Mouse (Mus musculus) megakaryocyte, embryonic 14.5 days (primary cell): ENCODE measurements around the gene Nop16. TPM values are rescaled to one million over a fixed set of nuclear protein-coding genes. Genes with fewer than 3 reads are reported as not detected.
"Not testable (repeated sequence)": the region's sequence is repeated elsewhere in the genome, so short reads cannot be mapped to it uniquely, and the experiment has no call there.

Experiments used
- H3K27me3 ChIP-seq: replicated peaks from 2 replicates; pipeline ENCODE3; 2012; ENCODE audit warnings: inconsistent platforms
- H3K36me3 ChIP-seq: replicated peaks from 2 replicates; pipeline ENCODE3; 2012; ENCODE audit warnings: low read length, inconsistent platforms, mixed read lengths
- H3K4me1 ChIP-seq: 2 replicates; pipeline ENCODE4 v1.6.1; 2012; ENCODE audit warnings: inconsistent platforms
- H3K4me3 ChIP-seq: replicated peaks from 2 replicates; pipeline ENCODE3; 2012; ENCODE audit warnings: moderate library complexity, mild to moderate bottlenecking, inconsistent platforms
- H3K9me3 ChIP-seq: 2 replicates; pipeline ENCODE4 v1.6.1; 2012; ENCODE audit warnings: inconsistent platforms
- FLI1 ChIP-seq: IDR thresholded peaks from 2 replicates; pipeline ENCODE4 v1.6.1; 2012; ENCODE audit warnings: low read length, inconsistent platforms, mixed read lengths
- GATA1 ChIP-seq: IDR thresholded peaks from 3 replicates; pipeline ENCODE4 v1.6.1; 2012; ENCODE audit warnings: mixed read lengths, low read length, inconsistent platforms, borderline replicate concordance
- polyA plus RNA-seq: library from polyadenylated mRNA; stranded (reverse); fragments of >175 nt; gene quantifications from 2 replicates; pipeline ENCODE4 v1.2.3, GENCODE M21; 2012; ENCODE audit warnings: low replicate concordance; ENCODE audit not compliant: insufficient read depth

Gene Nop16
- 6.9 and 22.1 TPM in 2 replicates for polyA plus RNA-seq

DNA sequence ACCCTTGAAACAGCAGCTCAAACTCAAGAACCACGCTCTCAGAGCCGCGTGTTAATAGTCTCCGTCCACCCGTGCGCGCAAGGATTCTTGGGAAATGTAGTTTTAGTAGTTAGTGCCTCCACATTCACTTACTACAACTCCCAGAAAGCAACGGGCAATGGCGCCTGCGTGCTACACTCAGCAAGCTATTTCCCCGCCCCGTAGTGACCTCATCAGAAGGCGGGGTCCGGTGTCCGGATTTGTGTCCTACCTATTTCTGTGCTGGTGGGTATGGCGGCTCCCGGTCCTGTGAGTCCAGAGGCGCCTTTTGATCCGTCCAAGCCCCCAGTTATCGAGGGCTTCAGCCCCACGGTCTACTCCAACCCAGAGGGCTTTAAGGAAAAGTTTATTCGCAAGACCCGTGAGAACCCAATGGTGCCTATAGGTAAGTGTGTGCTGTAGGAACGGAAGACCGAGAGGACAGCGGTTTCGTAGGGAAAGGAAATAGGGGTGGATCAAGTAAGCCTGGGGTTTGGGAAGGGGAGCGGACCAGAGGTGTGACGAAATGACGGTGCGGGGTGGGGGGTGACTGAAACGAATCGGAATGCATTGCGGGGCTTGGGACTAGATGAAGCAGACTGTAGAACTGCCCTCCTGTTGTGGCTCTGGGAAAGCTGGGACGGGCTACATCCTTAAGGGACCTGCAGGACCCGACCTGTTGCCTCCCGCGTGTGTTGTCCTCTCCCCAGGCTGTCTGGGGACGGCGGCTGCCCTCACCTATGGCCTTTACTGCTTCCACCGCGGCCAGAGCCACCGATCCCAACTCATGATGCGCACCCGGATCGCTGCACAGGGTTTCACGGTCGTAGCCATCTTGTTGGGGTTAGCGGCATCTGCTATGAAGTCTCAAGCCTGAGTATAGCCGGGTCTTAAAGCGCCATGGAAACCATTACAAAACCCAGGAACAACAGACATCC lies at the start of gene Nop16, which contains the start of gene Higd2a:
TSS of gene Nop16 (minus strand) at position 95 of the 956 bp plus-strand sequence.
TSS of gene Higd2a (plus strand) at position 212 of the 956 bp plus-strand sequence.
- H3K36me3 ChIP-seq, result peaks cover 60% of the 10 kb centered on the region
- peaks cover 31% of the 10 kb centered on the region for H3K4me1 ChIP-seq
- no peaks in the 10 kb centered on the region for H3K9me3 ChIP-seq
- no peaks in the 10 kb centered on the region for H3K27me3 ChIP-seq
- TF ChIP-seq GATA1 (no peak), FLI1 (no peak)
- H3K4me3 ChIP-seq, result peak within 1 kb of the TSS; percentile 98

DNA sequence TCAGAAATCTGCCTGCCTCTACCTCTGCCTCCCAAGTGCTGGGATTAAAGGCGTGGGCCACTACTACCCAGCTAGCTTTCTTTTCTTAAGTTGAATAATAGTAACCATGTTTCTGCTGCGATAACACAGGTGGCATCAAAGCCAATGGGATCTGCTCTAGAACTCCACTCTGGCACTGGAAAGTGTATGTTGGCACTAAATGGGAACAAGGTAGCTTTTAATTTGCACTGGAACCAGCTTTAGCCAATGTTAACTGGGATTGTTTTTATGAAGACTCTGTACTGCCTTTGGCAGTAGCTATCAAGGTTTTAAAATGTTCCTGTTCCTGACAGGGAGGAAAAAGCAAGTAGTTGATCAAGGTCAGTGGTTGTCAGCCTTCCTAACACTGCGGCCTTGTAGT lies 45.1 kb upstream of the Nop16 start:
- no peaks in the 10 kb centered on the region for H3K9me3 ChIP-seq
- TF ChIP-seq GATA1, result no peak
- TF ChIP-seq FLI1, result no peak
- peaks cover 43% of the 10 kb centered on the region for H3K36me3 ChIP-seq
- no peaks in the 10 kb centered on the region for H3K27me3 ChIP-seq
- H3K4me3 ChIP-seq, result no peak overlapping the region
- peaks cover 4% of the 10 kb centered on the region for H3K4me1 ChIP-seq

DNA sequence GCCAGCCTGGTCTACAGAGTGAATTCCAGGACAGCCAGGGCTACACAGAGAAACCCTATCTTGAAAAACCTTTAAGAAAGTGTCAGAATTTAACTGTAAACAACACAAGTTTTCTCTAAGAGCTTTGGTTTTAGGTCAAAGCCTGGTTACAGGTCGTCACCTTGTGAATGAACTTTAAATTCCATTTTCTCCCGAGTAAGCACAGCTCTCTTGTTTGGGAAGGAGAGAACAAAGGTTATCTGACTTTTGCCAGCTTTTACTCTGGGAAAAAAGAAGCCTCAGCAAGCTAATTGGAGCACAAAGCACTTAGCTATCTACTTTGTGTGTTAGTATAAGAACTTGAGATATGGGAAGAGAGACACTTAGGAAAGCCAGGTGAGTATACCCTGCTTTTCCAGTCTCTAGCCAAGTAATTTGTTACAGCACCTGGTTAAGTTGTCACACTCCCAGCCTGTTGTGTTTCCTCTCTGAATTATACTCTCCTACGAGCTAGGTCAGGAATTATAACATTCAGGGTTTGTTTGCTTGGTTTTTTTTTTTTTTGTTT lies 42.9 kb upstream of the Nop16 start:
- Histone ChIP-seq H3K4me1 (peaks cover 16% of the 10 kb centered on the region), H3K36me3 (peaks cover 29% of the 10 kb centered on the region), H3K27me3 (no peaks in the 10 kb centered on the region), H3K9me3 (no peaks in the 10 kb centered on the region), H3K4me3 (no peak overlapping the region)
- no peak for TF ChIP-seq FLI1
- TF ChIP-seq GATA1, result no peak

DNA sequence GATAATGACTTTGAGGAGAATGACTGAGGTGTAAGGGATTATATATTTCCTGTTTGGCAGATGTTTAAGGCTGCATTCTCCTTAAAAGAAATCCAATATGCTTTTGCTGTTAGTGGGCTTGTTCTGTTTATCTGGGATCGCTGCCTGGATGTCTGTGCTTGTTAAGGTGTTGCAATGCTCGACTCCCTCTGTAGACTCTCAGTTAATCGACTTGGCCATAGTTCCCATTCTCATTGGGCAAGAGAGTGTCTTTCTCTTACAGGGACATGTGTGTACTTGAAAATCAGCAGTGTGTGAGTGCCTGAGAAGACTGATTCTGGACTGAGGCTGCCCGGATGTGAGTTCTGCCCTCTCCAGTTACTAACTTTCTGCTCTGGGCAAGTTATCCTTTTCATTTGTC lies 39.2 kb upstream of the Nop16 start:
- TF ChIP-seq FLI1, result no peak
- no peak for TF ChIP-seq GATA1
- peaks cover 22% of the 10 kb centered on the region for H3K36me3 ChIP-seq
- H3K27me3 ChIP-seq, result no peaks in the 10 kb centered on the region
- no peak overlapping the region for H3K4me3 ChIP-seq
- peaks cover 33% of the 10 kb centered on the region for H3K4me1 ChIP-seq
- H3K9me3 ChIP-seq, result no peaks in the 10 kb centered on the region

DNA sequence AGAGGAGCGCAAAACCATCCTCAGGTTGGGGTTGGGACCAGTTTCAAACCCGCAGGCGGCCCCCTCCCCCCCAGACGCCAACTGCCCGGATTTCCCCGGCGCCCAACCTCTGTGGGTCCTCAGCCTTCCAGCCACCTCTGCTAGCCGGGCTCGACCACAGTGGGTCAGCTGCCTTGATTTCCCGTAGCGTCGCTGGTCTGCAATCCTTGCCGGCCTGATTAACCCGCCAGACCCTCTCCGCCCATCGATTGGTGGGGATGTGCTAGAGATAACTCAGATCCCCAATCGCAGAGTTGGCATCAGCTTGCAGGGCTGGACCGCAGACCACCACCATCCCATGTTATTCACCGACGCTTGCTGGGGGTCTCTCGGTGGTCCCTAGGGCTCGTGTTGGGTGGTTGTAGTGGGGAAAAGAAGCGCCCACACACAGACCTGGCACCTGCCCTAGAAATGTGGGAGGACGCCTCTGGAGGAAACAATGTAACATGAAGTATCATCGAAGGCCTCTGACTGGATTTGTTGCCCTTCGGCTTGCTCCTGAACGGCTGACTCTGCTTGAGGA lies 32.2 kb upstream of the Nop16 start:
- Histone ChIP-seq H3K9me3 (no peaks in the 10 kb centered on the region), H3K27me3 (peaks cover 9% of the 10 kb centered on the region), H3K4me1 (peaks cover 39% of the 10 kb centered on the region), H3K36me3 (peaks cover 6% of the 10 kb centered on the region), H3K4me3 (peak overlapping the region; percentile 99)
- no peak for TF ChIP-seq GATA1
- no peak for TF ChIP-seq FLI1

DNA sequence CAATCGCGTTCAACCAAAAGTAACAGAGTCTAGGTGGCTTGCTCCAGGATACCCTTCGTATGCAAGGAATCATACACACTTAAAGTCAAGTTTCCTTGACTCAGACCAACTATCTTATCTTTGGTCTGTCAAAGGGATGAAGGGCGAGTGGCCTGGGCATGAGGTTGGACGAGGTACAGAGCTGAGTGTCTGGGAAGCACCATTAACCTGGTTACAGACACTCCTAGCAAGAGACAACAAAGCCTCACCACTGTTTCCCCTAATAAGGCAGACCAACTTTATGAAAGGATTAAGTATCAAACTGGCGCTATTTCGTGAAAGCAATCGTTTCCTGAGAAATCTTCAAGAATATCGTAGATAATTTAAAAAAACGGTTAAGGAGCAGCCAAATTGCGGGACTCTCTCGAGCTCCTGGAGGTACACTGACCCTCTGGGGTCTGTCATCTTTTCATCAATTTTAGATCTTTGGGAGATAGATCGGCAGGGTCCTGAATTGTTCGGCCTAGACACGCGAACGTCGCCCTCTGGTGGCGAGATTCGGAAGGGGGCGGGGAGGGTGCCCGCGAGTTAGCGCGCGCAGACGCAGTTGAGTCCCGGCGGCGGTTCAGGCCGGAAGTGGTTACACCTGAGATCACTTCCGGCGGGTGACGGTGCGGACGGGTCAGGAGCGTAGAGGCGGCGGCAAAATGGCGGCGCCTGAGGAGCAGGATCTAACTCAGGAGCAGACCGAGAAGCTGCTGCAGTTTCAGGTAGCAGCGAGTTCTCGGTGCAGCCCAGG lies 31.5 kb upstream of the Nop16 start, which contains the start of gene Faf2:
TSS of gene Faf2 (plus strand) at position 630 of the 778 bp plus-strand sequence.
- Histone ChIP-seq H3K9me3 (no peaks in the 10 kb centered on the region), H3K27me3 (peaks cover 9% of the 10 kb centered on the region), H3K4me3 (peak within 1 kb of the TSS; percentile 99), H3K4me1 (peaks cover 38% of the 10 kb centered on the region), H3K36me3 (peaks cover 3% of the 10 kb centered on the region)
- TF ChIP-seq GATA1, result no peak
- TF ChIP-seq FLI1, result peak; percentile 99

DNA sequence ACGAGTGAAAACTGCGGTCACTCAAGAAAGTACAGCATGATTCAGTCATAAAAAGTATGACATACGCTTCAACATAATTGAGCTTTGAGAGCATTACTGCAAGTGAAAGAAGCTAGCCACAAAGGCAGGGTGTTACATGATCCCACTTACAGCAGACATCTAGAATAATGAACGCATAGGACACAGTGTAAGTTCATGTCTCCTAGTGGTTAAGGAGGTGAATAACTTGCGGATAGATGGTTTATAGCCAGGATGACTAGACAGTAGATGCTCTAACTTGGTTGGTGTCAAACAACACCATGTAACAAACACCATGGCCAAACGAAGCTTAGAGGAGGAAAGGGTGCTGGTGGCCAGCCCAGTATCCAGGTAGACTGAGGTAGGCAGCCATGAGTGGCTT lies 27.1 kb upstream of the Nop16 start:
- H3K36me3 ChIP-seq, result no peaks in the 10 kb centered on the region
- no peak overlapping the region for H3K4me3 ChIP-seq
- H3K27me3 ChIP-seq, result peaks cover 9% of the 10 kb centered on the region
- TF ChIP-seq FLI1, result no peak
- no peak for TF ChIP-seq GATA1
- no peaks in the 10 kb centered on the region for H3K9me3 ChIP-seq
- peaks cover 14% of the 10 kb centered on the region for H3K4me1 ChIP-seq

DNA sequence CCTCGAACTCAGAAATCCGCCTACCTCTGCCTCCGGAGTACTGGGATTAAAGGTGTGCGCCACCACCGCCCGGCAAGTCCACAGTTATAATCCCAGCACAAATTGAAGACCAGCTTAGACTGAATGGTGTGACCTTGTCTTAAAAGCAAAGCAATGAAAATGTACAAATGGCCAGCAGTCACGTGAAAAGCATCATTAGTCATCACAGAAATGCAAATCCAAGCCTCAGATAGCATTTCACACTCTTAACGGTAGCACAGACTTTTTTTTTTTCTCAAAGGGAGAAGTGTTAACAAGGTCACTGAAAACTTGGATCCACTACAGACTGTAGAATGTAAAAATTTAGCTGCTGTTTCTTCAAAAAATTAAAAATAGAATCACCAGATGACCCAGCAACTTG lies 26.4 kb upstream of the Nop16 start:
- Histone ChIP-seq H3K9me3 (no peaks in the 10 kb centered on the region), H3K4me3 (no peak overlapping the region)

DNA sequence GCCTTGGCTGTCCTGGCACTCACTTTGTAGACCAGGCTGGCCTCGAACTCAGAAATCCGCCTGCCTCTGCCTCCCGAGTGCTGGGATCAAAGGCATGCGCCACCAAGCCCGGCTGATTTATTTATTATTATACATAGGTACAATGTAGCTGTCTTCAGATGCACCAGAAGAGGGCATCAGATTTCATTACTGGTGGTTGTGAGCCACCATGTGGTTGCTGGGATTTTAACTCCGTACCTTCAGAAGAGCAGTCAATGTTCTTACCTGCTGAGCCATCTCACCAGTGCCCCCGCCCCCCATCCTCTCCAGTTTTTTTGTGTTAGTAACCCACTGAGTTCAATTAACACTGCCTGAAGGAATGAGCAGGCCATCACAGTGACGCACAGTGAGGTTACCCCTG lies 23.3 kb upstream of the Nop16 start:
- not testable (repeated sequence) for H3K36me3 ChIP-seq, H3K9me3 ChIP-seq, H3K4me3 ChIP-seq, H3K27me3 ChIP-seq
- H3K4me1 ChIP-seq, result peaks cover 35% of the 10 kb centered on the region

More for the DNA sequence above, 26.4 kb upstream of the Nop16 start:
- peaks cover 9% of the 10 kb centered on the region for H3K27me3 ChIP-seq
- H3K4me1 ChIP-seq, result peaks cover 18% of the 10 kb centered on the region
- no peak for TF ChIP-seq FLI1
- TF ChIP-seq GATA1, result no peak
- H3K36me3 ChIP-seq, result no peaks in the 10 kb centered on the region
